9 mouse cellular contexts compared by ENCODE assay signal in genomic region chr2:30985111-30986020, GRCm38 (mm10). TPM values are rescaled to one million over a fixed set of nuclear protein-coding genes. Genes with fewer than 3 reads are reported as not detected.
A peak's percentile ranks its signal among the peaks of the same experiment; 100 is the strongest.
DNase-seq lines count a peak whose midpoint lies in the region; ATAC-seq lines count a peak whose summit lies in the region.
"Had no signal": no experiment of that assay in that cellular context is flagged by ENCODE, and none has a peak within 500 bp of the region (broad histone marks: within the 10 kb centered on the region; RNA-seq: fewer than 3 reads in every experiment).

No protein-coding gene starts in this region.

- no peak overlapping the region for H3K9ac ChIP-seq in kidney, embryonic 14.5 days (ENCODE audit: low read depth, low read length)

- no peaks in the 10 kb centered on the region for H3K27me3 ChIP-seq in kidney, embryonic 14.5 days (ENCODE audit: control insufficient read depth, insufficient read depth, low read length)

- DNase-seq in kidney, adult 11 months = peak; percentile 75
- DNase-seq in Muller cell, postnatal 12 days (ENCODE audit: inconsistent ontology term) = peak; percentile 59
- DNase-seq in gastrocnemius, adult 8-10 months (ENCODE audit: low spot score in 2 of 2) = peak; percentile 18 to 44
- peak; percentile 65 to 85 for DNase-seq in kidney, postnatal 25 days
- DNase-seq in naive thymus-derived CD4-positive, alpha-beta T cell, adult 2 months (ENCODE audit: low read depth) = peak; percentile 50
- peak; percentile 70 to 80 for DNase-seq in urinary bladder, postnatal 36 days (ENCODE audit: low spot score in 2 of 2)

- H3K4me1 ChIP-seq in kidney, embryonic 14.5 days (ENCODE audit: control insufficient read depth, insufficient read depth, low read length) = peaks cover 9% of the 10 kb centered on the region; the same call in 1 of the 2 replicates

- no peak for ATAC-seq in kidney, embryonic 14.5 days (ENCODE audit: low FRiP score, low TSS enrichment)
- no peak for ATAC-seq in monocyte, adult 5-6 weeks (replicated peaks; ENCODE audit: insufficient number of reproducible peaks, low FRiP score, low TSS enrichment, poor library complexity, severe bottlenecking)

- no peak overlapping the region for H3K4me3 ChIP-seq in kidney, embryonic 14.5 days (ENCODE audit: low read length)

- no peak overlapping the region; the same call in 1 of the 2 replicates for H3K27ac ChIP-seq in kidney, embryonic 14.5 days (ENCODE audit: low read depth, low read length)

- no peak overlapping the region for H3K4me2 ChIP-seq in kidney, embryonic 14.5 days (replicated peaks; ENCODE audit: low read depth, low read length)

- H3K9me3 ChIP-seq in kidney, embryonic 14.5 days (ENCODE audit: control insufficient read depth, low read length) = no peaks in the 10 kb centered on the region

- 29% methylated on average over 17 of the region's 17 CpGs for WGBS in kidney, embryonic 14.5 days

- no peaks in the 10 kb centered on the region for H3K36me3 ChIP-seq in kidney, embryonic 14.5 days (ENCODE audit: control insufficient read depth, insufficient read depth, low read length)

RNA-seq across cellular contexts. Expression of gene Usp20, which starts 3.3 kb away (rescaled TPM):
- polyA plus RNA-seq in kidney, embryonic 14.5 days (2014; fragmentation: Nextera tagmentation; extraction: Ambion mirVana) = 8.7 and 12.5 TPM in 2 replicates
- total RNA-seq in gastrocnemius, adult 8-10 months (2022) = 10 to 100 TPM in 3 of 4 experiments, 1 to 10 TPM in 1; 9.3 to 16.2 (median 12.0) TPM
- total RNA-seq in monocyte, adult 5-6 weeks (2017) = 2.2 to 10.4 TPM (median 3.5 TPM) in 3 replicates

RNA-seq across cellular contexts. Expression of gene BC005624, which starts 3.4 kb away (rescaled TPM):
- 48.7 and 52.7 TPM in 2 replicates for polyA plus RNA-seq in kidney, embryonic 14.5 days (2014; fragmentation: Nextera tagmentation; extraction: Ambion mirVana)
- total RNA-seq in gastrocnemius, adult 8-10 months (2022) = 10 to 100 TPM; 26.3 to 31.6 (median 28.2) TPM
- 95.8 to 155 TPM (median 141 TPM) in 3 replicates for total RNA-seq in monocyte, adult 5-6 weeks (2017)

RNA-seq across cellular contexts. Expression of gene Tor1a, which starts 17.6 kb away (rescaled TPM):
- 71.8 and 80.6 TPM in 2 replicates for polyA plus RNA-seq in kidney, embryonic 14.5 days (2014; fragmentation: Nextera tagmentation; extraction: Ambion mirVana)
- total RNA-seq in gastrocnemius, adult 8-10 months (2022) = 1 to 10 TPM; 4.3 to 5.6 (median 4.6) TPM
- total RNA-seq in monocyte, adult 5-6 weeks (2017) = 78.8 to 178 TPM (median 108 TPM) in 3 replicates

RNA-seq across cellular contexts. Expression of gene Tor1b, which starts 32.6 kb away (rescaled TPM):
- polyA plus RNA-seq in kidney, embryonic 14.5 days (2014; fragmentation: Nextera tagmentation; extraction: Ambion mirVana) = 31.0 and 39.3 TPM in 2 replicates
- 10 to 100 TPM; 21.9 to 27.4 (median 25.8) TPM for total RNA-seq in gastrocnemius, adult 8-10 months (2022)
- total RNA-seq in monocyte, adult 5-6 weeks (2017) = 36.4 to 42.7 TPM (median 42.4 TPM) in 3 replicates

RNA-seq across cellular contexts. Expression of gene Ptges, which starts 55.7 kb away (rescaled TPM):
- 6.1 and 7.2 TPM in 2 replicates for polyA plus RNA-seq in kidney, embryonic 14.5 days (2014; fragmentation: Nextera tagmentation; extraction: Ambion mirVana)
- 1 to 10 TPM; 2.2 to 2.7 (median 2.4) TPM for total RNA-seq in gastrocnemius, adult 8-10 months (2022)
- total RNA-seq in monocyte, adult 5-6 weeks (2017) = 0.10 to 4.4 TPM (median 0.11 TPM) in 3 replicates
- total RNA-seq: common myeloid progenitor, adult 5-6 weeks had no signal

Comparison
In these comparisons a context has a peak if more than half of its experiments do, and no peak if none do; other contexts are left out.
1. RNA of gene Tor1a, which starts 17.6 kb away (total RNA-seq): 78.8 to 178 TPM in monocyte, adult 5-6 weeks; 4.3 to 5.6 TPM in gastrocnemius, adult 8-10 months; every median in the first group is over 10 times any median in the second.
2. Peak in every context shown above with its lines, with median percentiles within 50 percentile points of each other: DNase-seq.